Mouse (Mus musculus) C2C12 (cell line): Measurements from ENCODE around the gene Slc34a2.

Source experiments
- CEBPB ChIP-seq: IDR thresholded peaks from one replicate; pipeline ENCODE4 v1.6.1; 2011; ENCODE audit warnings: low read depth, mild to moderate bottlenecking, control low read depth, moderate library complexity
- CTCF ChIP-seq: IDR thresholded peaks from one replicate; pipeline ENCODE4 v1.5.1; 2011; ENCODE audit not compliant: control insufficient read depth, insufficient read depth, insufficient read length
- FOSL1 ChIP-seq: IDR thresholded peaks from one replicate; pipeline ENCODE4 v1.8.0; 2011; ENCODE audit warnings: mild to moderate bottlenecking, low read length; ENCODE audit not compliant: poor library complexity, insufficient read depth, severe bottlenecking
- MAX ChIP-seq: IDR thresholded peaks from one replicate; pipeline ENCODE4 v1.6.1; 2011; ENCODE audit warnings: mild to moderate bottlenecking, control low read depth
- MYOG ChIP-seq: IDR thresholded peaks from one replicate; pipeline ENCODE4 v1.6.1; 2011; ENCODE audit not compliant: control insufficient read depth, insufficient read length; ENCODE audit errors: extremely low read depth
- USF1 ChIP-seq: IDR thresholded peaks from one replicate; pipeline ENCODE4 v1.6.1; 2011; ENCODE audit warnings: low read depth, mild to moderate bottlenecking, control low read depth, moderate library complexity

GRCm38 (mm10) chr5:53110225-53110624 is 72.3 kb downstream of the Slc34a2 start:
- TF ChIP-seq CTCF, result no peak
- no peak for TF ChIP-seq MYOG
- no peak for TF ChIP-seq CEBPB
- TF ChIP-seq USF1, result no peak
- TF ChIP-seq MAX, result no peak
- no peak for TF ChIP-seq FOSL1
